Mouse (Mus musculus): ENCODE results near the gene Rtl6. TPM values are rescaled to one million over a fixed set of nuclear protein-coding genes. Genes with fewer than 3 reads are reported as not detected.

Gene Rtl6
- polyA plus RNA-seq, 1 experiment from 2014 or later: 48.8 TPM

GRCm38 (mm10) chr15:84535953-84536352, 21.7 kb downstream of the Rtl6 start:
- no peaks in the 10 kb centered on the region for H3K36me3 ChIP-seq (replicated peaks)
- H3K4me3 ChIP-seq (replicated peaks): no peak overlapping the region
- peaks cover 15% of the 10 kb centered on the region; the same call in 1 of the 2 replicates for H3K27me3 ChIP-seq
- no peak overlapping the region for H3K9ac ChIP-seq
- no peak overlapping the region for H3K27ac ChIP-seq
- 94% methylated on average over 2 of the region's 2 CpGs for WGBS
- no peak for ATAC-seq (ENCODE audit: low FRiP score)
- no peak overlapping the region for H3K4me2 ChIP-seq
- H3K9me3 ChIP-seq: no peaks in the 10 kb centered on the region
- H3K4me1 ChIP-seq: peaks cover 14% of the 10 kb centered on the region

DNA sequence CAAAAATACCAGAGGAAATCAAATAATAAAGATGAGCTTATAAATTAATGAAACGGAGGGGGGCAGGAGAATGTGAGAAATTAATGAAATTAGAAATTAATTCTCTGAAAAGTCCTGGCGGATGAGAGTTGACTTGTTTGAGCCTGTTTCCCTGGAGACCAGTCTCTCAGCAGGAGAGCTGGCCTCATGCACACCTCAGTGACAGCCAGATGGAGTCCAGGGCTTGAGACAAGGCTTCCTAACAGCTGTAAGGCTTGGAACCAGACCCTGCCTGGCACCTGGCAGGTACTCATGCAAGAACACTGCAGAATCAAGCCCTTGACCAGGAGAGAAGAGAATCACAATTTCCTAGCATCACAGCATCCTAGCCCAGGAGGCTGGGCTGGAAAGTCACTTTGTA, 25.4 kb downstream of the Rtl6 start:
- ATAC-seq (ENCODE audit: low FRiP score): no peak
- no peak overlapping the region for H3K4me3 ChIP-seq (replicated peaks)
- no peaks in the 10 kb centered on the region for H3K36me3 ChIP-seq (replicated peaks)
- peaks cover 32% of the 10 kb centered on the region for H3K27me3 ChIP-seq
- peaks cover 22% of the 10 kb centered on the region for H3K4me1 ChIP-seq
- peak overlapping the region; percentile 47 for H3K27ac ChIP-seq
- no peak overlapping the region for H3K9ac ChIP-seq
- WGBS: 54% methylated on average over 2 of the region's 2 CpGs
- peak overlapping the region; percentile 8; the same call in 1 of the 2 replicates for H3K4me2 ChIP-seq
- no peaks in the 10 kb centered on the region for H3K9me3 ChIP-seq

DNA sequence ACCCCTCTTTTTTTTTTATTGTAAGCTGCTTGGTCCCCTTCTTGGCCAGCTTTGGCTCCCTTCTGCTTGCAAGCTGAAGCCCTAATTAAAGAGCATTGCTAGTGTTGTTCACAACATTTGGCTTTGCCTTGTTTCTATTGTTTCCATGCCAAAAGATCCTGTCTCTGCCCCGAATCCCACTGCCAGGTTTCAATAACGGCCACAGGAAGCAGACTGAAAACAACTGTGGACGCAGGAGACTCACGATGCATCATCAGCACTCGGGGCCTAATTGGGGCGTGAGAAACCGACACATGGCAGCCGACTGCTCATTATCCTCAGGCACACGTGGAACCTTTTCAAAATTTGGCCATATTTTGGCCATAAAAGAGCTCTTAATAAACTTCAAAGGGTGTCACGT, 26.1 kb downstream of the Rtl6 start:
- peak; percentile 39; the same call in 1 of the 2 replicates for ATAC-seq (ENCODE audit: low FRiP score)
- 0 out of 2 replicates have a peak overlapping the region, but pooled peaks have one; percentile 47 for H3K27ac ChIP-seq
- WGBS: 13% methylated on average over 10 of the region's 10 CpGs

GRCm38 (mm10) chr15:84526921-84527320, 30.7 kb downstream of the Rtl6 start:
- Histone ChIP-seq H3K27ac (no peak overlapping the region), H3K9ac (no peak overlapping the region), H3K36me3 (replicated peaks) (no peaks in the 10 kb centered on the region), H3K4me1 (peaks cover 33% of the 10 kb centered on the region), H3K4me3 (replicated peaks) (no peak overlapping the region), H3K9me3 (no peaks in the 10 kb centered on the region), H3K4me2 (no peak overlapping the region), H3K27me3 (peaks cover 22% of the 10 kb centered on the region)
- 71% methylated on average over 14 of the region's 14 CpGs for WGBS
- ATAC-seq (ENCODE audit: low FRiP score): no peak

More for the DNA sequence above, 26.1 kb downstream of the Rtl6 start:
- H3K4me1 ChIP-seq: peaks cover 29% of the 10 kb centered on the region
- no peaks in the 10 kb centered on the region for H3K9me3 ChIP-seq
- no peak overlapping the region for H3K4me2 ChIP-seq
- peaks cover 32% of the 10 kb centered on the region for H3K27me3 ChIP-seq
- no peak overlapping the region for H3K9ac ChIP-seq
- H3K36me3 ChIP-seq (replicated peaks): no peaks in the 10 kb centered on the region
- H3K4me3 ChIP-seq (replicated peaks): no peak overlapping the region

DNA sequence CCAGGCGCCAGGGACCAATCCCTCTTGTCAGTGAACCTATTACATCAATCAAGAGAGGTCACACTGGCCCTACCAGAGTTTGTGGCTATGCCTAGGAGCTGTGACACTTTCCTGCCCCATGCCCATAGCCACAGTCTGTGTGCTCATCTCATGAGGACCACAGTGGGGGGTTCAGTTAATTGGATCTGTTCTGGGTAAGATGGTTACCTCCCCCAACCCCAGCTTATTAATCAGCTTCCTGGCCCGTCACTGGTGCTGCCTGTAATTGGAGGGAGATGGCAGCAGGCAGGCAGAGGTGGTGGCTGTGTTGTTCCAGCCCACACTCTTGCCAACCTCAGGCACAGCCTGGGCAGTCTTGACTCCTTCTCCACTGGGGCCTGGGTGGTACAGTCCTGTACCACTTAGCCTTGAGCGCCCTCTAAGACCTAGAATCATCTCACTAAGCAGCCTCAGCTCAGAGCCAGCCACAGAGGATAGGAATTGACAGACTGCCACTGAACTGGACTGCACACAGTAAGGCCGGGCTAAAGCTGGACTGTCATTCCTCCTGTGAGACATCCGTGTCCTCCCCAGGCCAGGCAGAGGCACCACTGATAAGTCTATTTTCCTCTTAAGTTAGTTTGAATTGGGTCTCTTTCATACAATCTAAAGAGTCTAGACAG, 32.3 kb downstream of the Rtl6 start:
- H3K4me3 ChIP-seq (replicated peaks): no peak overlapping the region
- WGBS: 47% methylated on average over 5 of the region's 5 CpGs
- peaks cover 22% of the 10 kb centered on the region for H3K27me3 ChIP-seq
- no peak overlapping the region for H3K27ac ChIP-seq
- no peaks in the 10 kb centered on the region for H3K36me3 ChIP-seq (replicated peaks)
- H3K9ac ChIP-seq: no peak overlapping the region
- H3K4me1 ChIP-seq: peaks cover 30% of the 10 kb centered on the region
- no peak overlapping the region for H3K4me2 ChIP-seq
- ATAC-seq (ENCODE audit: low FRiP score): no peak
- no peaks in the 10 kb centered on the region for H3K9me3 ChIP-seq

GRCm38 (mm10) chr15:84522953-84523689, 34.5 kb downstream of the Rtl6 start:
- H3K36me3 ChIP-seq (replicated peaks): no peaks in the 10 kb centered on the region
- no peak overlapping the region for H3K4me3 ChIP-seq (replicated peaks)
- no peak for ATAC-seq (ENCODE audit: low FRiP score)
- H3K4me1 ChIP-seq: peaks cover 36% of the 10 kb centered on the region
- no peak overlapping the region for H3K9ac ChIP-seq
- 87% methylated on average over 8 of the region's 8 CpGs for WGBS
- no peaks in the 10 kb centered on the region for H3K9me3 ChIP-seq
- H3K27me3 ChIP-seq: peaks cover 6% of the 10 kb centered on the region; the same call in 1 of the 2 replicates
- no peak overlapping the region for H3K27ac ChIP-seq
- H3K4me2 ChIP-seq: no peak overlapping the region

GRCm38 (mm10) chr15:84521486-84521885, 36.1 kb downstream of the Rtl6 start:
- H3K4me1 ChIP-seq: peaks cover 30% of the 10 kb centered on the region
- no peak for ATAC-seq (ENCODE audit: low FRiP score)
- H3K27ac ChIP-seq: no peak overlapping the region
- H3K4me3 ChIP-seq (replicated peaks): no peak overlapping the region
- no peak overlapping the region for H3K4me2 ChIP-seq
- no peak overlapping the region for H3K9ac ChIP-seq
- no peaks in the 10 kb centered on the region for H3K36me3 ChIP-seq (replicated peaks)
- WGBS: 82% methylated on average over 4 of the region's 4 CpGs
- H3K27me3 ChIP-seq: peaks cover 10% of the 10 kb centered on the region; the same call in 1 of the 2 replicates
- no peaks in the 10 kb centered on the region for H3K9me3 ChIP-seq

- no peaks in the 10 kb centered on the region for H3K9me3 ChIP-seq
- H3K4me2 ChIP-seq: no peak overlapping the region
- peaks cover 8% of the 10 kb centered on the region; the same call in 1 of the 2 replicates for H3K27me3 ChIP-seq
- 64% methylated on average over 8 of the region's 8 CpGs for WGBS
- no peaks in the 10 kb centered on the region for H3K36me3 ChIP-seq (replicated peaks)
- no peak overlapping the region for H3K9ac ChIP-seq
- peak overlapping the region; percentile 42 for H3K27ac ChIP-seq
- no peak overlapping the region for H3K4me3 ChIP-seq (replicated peaks)
- peaks cover 20% of the 10 kb centered on the region for H3K4me1 ChIP-seq
- ATAC-seq (ENCODE audit: low FRiP score): no peak
These were observed 39.1 kb downstream of the Rtl6 start for GRCm38 (mm10) chr15:84518540-84518939.

- WGBS: 58% methylated on average over 5 of the region's 5 CpGs
- Histone ChIP-seq H3K36me3 (replicated peaks) (no peaks in the 10 kb centered on the region), H3K4me2 (no peak overlapping the region), H3K27me3 (peaks cover 8% of the 10 kb centered on the region; the same call in 1 of the 2 replicates), H3K9me3 (no peaks in the 10 kb centered on the region), H3K27ac (no peak overlapping the region), H3K4me1 (peaks cover 43% of the 10 kb centered on the region), H3K9ac (no peak overlapping the region), H3K4me3 (replicated peaks) (no peak overlapping the region)
- no peak for ATAC-seq (ENCODE audit: low FRiP score)
These were observed 44.9 kb downstream of the Rtl6 start for GRCm38 (mm10) chr15:84512626-84513296.

DNA sequence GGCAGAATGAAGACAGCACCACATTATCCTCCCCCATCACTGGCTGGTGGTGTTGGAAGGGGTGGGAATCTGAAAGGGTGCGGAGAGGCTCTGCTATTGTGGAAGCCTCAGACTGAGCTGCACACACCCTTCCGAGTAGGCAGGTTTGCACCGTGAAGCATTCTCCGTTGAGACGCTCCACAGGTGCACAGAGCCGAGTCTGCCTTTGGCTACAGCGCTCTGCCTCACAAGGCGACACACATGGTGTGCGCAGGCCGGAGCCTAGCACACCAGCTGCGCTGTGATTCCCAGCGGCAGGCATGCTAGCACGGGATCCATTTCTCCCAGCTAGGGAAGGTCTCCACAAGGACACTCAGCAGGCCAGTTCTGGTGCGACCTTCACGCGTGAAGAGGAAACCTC, 47.6 kb downstream of the Rtl6 start:
- WGBS: 69% methylated on average over 16 of the region's 16 CpGs
- 0 out of 2 replicates have a peak overlapping the region, but pooled peaks have one; percentile 1 for H3K27ac ChIP-seq
- ATAC-seq (ENCODE audit: low FRiP score): 0 out of 2 replicates have a peak, but pooled peaks have one; percentile 41
- no peak overlapping the region for H3K4me3 ChIP-seq (replicated peaks)
- no peak overlapping the region for H3K9ac ChIP-seq
- no peak overlapping the region for H3K4me2 ChIP-seq
- no peaks in the 10 kb centered on the region for H3K27me3 ChIP-seq
- no peaks in the 10 kb centered on the region for H3K9me3 ChIP-seq
- H3K36me3 ChIP-seq (replicated peaks): no peaks in the 10 kb centered on the region
- H3K4me1 ChIP-seq: peaks cover 39% of the 10 kb centered on the region

- no peak overlapping the region for H3K4me3 ChIP-seq (replicated peaks)
- no peaks in the 10 kb centered on the region for H3K36me3 ChIP-seq (replicated peaks)
- 71% methylated on average over 5 of the region's 5 CpGs for WGBS
- no peak overlapping the region for H3K4me2 ChIP-seq
- H3K27me3 ChIP-seq: no peaks in the 10 kb centered on the region
- H3K4me1 ChIP-seq: peaks cover 44% of the 10 kb centered on the region
- H3K9ac ChIP-seq: no peak overlapping the region
- no peak for ATAC-seq (ENCODE audit: low FRiP score)
- H3K27ac ChIP-seq: 0 out of 2 replicates have a peak overlapping the region, but pooled peaks have one; percentile 46
- no peaks in the 10 kb centered on the region for H3K9me3 ChIP-seq
These were observed 48.5 kb downstream of the Rtl6 start for GRCm38 (mm10) chr15:84509161-84509560.

GRCm38 (mm10) chr15:84506026-84506425, 51.6 kb downstream of the Rtl6 start:
- no peak overlapping the region for H3K27ac ChIP-seq
- no peak overlapping the region for H3K4me3 ChIP-seq (replicated peaks)
- H3K9ac ChIP-seq: no peak overlapping the region
- no peaks in the 10 kb centered on the region for H3K36me3 ChIP-seq (replicated peaks)
- 79% methylated on average over 10 of the region's 10 CpGs for WGBS
- H3K9me3 ChIP-seq: no peaks in the 10 kb centered on the region
- H3K4me2 ChIP-seq: no peak overlapping the region
- no peak for ATAC-seq (ENCODE audit: low FRiP score)
- H3K4me1 ChIP-seq: peaks cover 37% of the 10 kb centered on the region
- no peaks in the 10 kb centered on the region for H3K27me3 ChIP-seq
